Mouse (Mus musculus) activated CD4-positive, CD25-positive, alpha-beta regulatory T cell (primary cell): ENCODE results near the gene Me3. TPM values are rescaled to one million over a fixed set of nuclear protein-coding genes. Genes with fewer than 3 reads are reported as not detected.

Experiments
- polyA plus RNA-seq, 2 experiments: library from polyadenylated mRNA; unstranded; fragments of 100-300 nt; shearing (Covaris generic); gene quantifications; one replicate each; pipeline ENCODE4 v1.2.1; 2017

Gene Me3
- 1 to 10 TPM in 1 of 2 experiments, not detected in 1; 1.6 TPM for polyA plus RNA-seq

DNA sequence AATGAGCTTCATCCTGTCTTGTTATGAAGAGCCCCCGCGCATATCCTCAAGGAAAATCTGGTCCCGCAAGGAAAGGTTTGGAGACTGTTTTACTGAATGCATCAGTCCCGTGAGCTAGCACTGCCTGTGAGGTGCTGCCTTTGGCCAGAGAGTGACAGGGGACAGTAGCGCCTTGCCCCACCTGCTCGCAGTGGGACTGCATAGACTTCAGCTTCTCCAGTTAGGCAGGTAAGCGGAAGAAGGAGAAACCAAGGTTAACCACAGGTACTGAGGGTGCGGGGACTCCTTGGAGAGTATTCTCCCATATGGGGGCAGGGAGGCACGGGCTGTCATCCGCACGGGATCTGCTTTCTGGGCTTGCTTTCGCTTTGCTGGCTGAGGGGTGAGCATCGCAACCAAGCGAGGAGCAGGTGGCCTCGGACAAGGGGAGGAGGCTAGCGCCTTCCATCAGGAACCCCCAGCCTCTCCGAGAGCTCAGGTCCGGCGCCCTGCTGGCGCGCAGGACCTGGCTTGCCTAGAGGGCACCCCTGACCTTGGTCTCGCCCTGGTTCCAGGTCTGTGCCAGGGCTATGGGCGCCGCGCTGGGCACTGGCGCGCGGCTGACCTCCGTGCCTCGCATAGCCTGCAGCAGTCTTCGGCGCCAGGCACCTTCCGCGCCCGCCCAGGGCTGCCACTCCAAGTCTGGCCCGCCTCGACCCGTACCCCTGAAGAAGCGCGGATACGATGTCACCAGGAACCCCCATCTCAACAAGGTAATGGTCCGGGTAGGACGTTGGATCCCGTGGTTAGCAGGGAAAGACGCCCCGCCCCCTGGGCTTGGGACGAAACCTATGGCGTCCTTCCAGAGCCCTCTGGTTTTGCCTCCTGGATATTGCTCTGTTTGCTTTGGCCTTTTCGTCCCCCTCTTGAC is at the start of gene Me3:
TSS of gene Me3 (plus strand) at position 51 of the 910 bp plus-strand sequence.

DNA sequence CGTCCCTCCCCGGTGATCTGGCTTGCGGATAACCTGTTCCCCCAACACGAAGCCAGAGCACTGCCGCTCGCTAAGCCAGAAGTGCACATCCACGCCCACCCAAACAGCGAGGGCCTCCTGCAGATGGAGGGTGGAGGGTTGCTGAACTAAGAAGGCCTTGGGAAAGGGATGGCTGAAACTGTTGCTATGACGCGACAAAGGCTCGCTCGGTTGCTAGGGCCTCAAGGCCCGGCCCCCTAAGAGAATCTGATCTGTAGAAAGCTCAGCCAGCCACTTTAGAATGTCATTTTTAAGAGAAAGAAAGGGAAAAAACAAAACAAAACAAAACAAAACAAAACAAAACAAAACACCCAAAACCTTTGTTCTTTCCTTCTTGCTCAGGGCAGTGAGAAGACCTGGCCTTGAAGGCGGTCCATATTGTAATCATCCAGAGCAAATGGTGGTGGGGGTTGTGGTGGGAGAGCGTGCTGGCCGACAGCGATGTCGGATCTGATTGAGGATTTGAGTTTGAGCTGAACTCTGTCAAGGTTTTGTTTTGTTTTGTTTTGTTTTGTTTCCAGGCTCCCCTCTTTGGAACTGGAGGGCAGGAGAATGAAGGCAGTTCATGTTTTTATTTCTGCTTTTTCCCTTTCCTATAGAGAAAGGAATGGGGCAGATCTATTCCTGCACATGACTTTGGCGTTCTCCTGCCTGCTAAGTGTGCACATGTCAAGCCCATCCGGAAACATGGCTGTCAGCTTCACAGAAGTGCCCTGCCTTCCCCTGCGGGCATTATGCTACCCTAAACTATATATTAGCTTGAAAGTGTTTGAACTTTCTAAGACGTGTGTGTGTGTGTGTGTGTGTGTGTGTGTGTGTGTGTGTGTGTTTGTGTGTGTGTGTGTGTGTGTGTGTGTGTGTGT is 271.5 kb downstream of the Me3 start, which contains the start of gene Ccdc81:
TSS of gene Ccdc81 (minus strand) at position 188 of the 902 bp plus-strand sequence.

Other genes starting within 250 kb of the Me3 start
- 10 to 100 TPM; 32.9 to 43.5 TPM for gene Tmem135, start 228.2 kb upstream of the Me3 start, polyA plus RNA-seq
- under 1 TPM in 1 of 2 experiments, not detected in 1; 0.02 TPM for gene Fzd4, start 228.0 kb upstream of the Me3 start, polyA plus RNA-seq
- gene Prss23, start 105.2 kb upstream of the Me3 start, polyA plus RNA-seq = not detected